Mouse (Mus musculus) forebrain, embryonic 10.5 days (tissue): ENCODE data around the gene Gorasp2. TPM values are rescaled to one million over a fixed set of nuclear protein-coding genes. Genes with fewer than 3 reads are reported as not detected.

Experiments
- DNase-seq: peaks from one replicate; pipeline ENCODE4 v3.0.0-alpha.2; 2017; ENCODE audit warnings: low spot score; ENCODE audit errors: extremely low spot score
- H3K27ac ChIP-seq: fragments of 300-500 bp; sonication (generic); 2 replicates; pipeline ENCODE4 v1.5.1; 2016; ENCODE audit warnings: mild to moderate bottlenecking
- H3K27me3 ChIP-seq: fragments of 300-500 bp; sonication (generic); 2 replicates; pipeline ENCODE4 v1.6.1; 2016; ENCODE audit warnings: mild to moderate bottlenecking; ENCODE audit not compliant: poor library complexity, severe bottlenecking
- H3K36me3 ChIP-seq: fragments of 300-500 bp; sonication (generic); replicated peaks from 2 replicates; pipeline ENCODE4 v1.6.1; 2016; ENCODE audit warnings: mild to moderate bottlenecking, moderate library complexity
- H3K4me1 ChIP-seq: fragments of 300-500 bp; sonication (generic); 2 replicates; pipeline ENCODE4 v1.6.1; 2016
- H3K4me3 ChIP-seq: fragments of 300-500 bp; sonication (generic); 2 replicates; pipeline ENCODE4 v1.5.1; 2016; ENCODE audit warnings: mild to moderate bottlenecking, moderate library complexity
- H3K9me3 ChIP-seq: fragments of 300-500 bp; sonication (generic); 2 replicates; pipeline ENCODE4 v1.6.1; 2016; ENCODE audit warnings: mild to moderate bottlenecking, moderate library complexity
- WGBS: fragments of 180-500 bp; shearing (Covaris S2); methylation state at CpG from one replicate; pipeline ENCODE4 v1.1.7; 2016; 5-methylcytosine and 5-hydroxymethylcytosine counted together
- polyA plus RNA-seq: library from polyadenylated mRNA; unstranded; fragments of >200 nt; fragmentation: Nextera tagmentation; extraction: Ambion mirVana; gene quantifications from 2 replicates; pipeline ENCODE4 v1.2.1, GENCODE M21; 2016

The Gorasp2 gene
- 152 and 156 TPM in 2 replicates for polyA plus RNA-seq

DNA sequence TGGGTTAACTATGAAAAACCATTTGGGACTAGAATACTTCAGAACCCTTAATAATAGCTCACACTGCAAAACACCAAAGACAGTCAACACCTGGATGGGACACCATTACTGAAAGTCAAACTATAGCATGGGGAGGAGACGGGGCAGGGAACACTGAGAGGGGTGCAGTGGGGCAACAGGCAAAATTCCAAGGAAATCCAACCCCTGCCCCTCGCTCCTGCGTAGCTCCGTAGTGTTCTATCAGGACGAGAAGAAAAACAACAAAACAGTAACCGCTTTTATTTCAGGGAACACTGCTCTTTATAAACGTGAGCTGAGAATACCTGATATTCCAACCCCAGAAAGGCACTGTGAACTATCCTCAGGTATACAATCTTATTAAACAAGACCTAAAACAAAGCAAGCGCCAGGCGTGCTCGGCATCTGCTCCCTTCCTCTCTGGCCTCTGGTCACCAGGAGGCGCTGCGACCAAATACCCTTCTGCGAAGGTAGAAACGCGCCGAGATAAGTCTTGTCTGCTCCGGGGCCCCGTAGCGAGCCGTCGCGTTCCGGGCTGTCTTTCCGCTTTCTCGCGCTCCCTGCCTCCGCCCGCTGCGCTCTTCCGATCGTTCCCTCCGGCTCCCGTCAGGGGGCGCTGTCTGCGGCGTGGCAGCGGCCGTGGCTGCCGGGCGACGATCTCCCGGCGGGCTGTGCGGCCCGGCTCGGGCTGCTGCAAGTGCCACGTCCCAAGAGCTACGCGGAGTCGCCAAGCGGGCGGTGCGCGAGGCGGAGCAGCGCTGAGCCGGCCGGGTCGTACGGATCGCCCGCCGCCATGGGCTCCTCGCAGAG, at the start of gene Gorasp2:
TSS of gene Gorasp2 (plus strand) at position 690 of the 828 bp plus-strand sequence.
- H3K27me3 ChIP-seq, result no peaks in the 10 kb centered on the region
- peak within 1 kb of the TSS; percentile 91 for H3K4me3 ChIP-seq
- peaks cover 24% of the 10 kb centered on the region for H3K4me1 ChIP-seq
- peak; percentile 90 for DNase-seq
- H3K36me3 ChIP-seq, result peaks cover 27% of the 10 kb centered on the region
- H3K27ac ChIP-seq, result peak within 1 kb of the TSS; percentile 94
- 2% methylated on average over 64 of the region's 64 CpGs for WGBS
- no peaks in the 10 kb centered on the region for H3K9me3 ChIP-seq

DNA sequence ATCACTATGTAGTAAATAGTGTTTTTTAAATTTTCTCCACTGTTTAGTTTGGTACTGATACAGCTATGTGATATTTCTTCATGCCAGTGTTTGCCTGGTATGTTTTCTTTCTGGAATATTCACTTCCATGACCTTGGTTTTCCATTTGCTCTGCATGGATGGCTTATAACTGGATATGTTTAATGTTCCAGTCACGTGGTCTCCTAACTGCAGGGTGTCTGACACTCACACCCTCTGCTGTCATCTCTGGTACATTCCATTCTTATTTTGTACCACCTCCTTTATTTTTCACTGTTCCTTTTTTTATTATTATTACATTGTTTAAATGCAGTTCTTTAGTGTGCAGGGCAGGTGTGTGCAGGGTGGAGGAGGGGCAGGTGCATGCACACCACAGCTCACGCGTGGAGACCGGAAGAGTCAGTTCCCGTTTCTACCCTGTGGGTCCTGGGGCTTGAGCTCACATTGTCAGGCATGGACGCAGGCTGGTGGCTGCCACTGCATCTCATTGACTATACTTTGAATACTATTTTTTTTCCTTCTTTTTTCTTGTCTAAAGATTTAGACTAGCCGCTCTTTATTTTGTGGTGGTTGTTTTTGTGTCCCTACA, 46.5 kb upstream of the Gorasp2 start:
- Histone ChIP-seq H3K36me3 (no peaks in the 10 kb centered on the region), H3K9me3 (no peaks in the 10 kb centered on the region; the same call in 1 of the 2 replicates), H3K4me1 (peaks cover 5% of the 10 kb centered on the region), H3K27me3 (no peaks in the 10 kb centered on the region), H3K27ac (no peak overlapping the region), H3K4me3 (no peak overlapping the region)
- 91% methylated on average over 7 of the region's 7 CpGs for WGBS
- DNase-seq, result no peak

DNA sequence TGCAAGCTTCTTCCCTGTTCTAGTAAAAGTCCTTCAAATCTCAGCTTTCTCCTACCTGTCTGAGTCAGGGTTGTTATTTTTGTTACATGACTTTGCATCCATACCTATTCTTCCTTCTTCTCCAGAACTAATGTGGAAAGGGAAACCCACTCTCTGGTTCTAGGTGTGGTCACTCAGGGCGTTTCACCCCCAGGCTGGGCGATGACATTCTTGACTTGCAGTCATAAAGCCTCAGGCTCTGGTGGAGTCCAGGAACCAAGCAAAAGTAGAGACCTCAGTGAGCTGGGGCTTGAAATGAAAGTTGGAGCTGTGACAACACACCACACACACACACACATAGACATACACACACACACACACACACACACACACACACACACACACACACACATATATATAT, 45.3 kb upstream of the Gorasp2 start:
- Histone ChIP-seq H3K9me3 (no peaks in the 10 kb centered on the region; the same call in 1 of the 2 replicates), H3K4me1 (peaks cover 6% of the 10 kb centered on the region), H3K27ac (no peak overlapping the region), H3K27me3 (no peaks in the 10 kb centered on the region), H3K4me3 (no peak overlapping the region), H3K36me3 (no peaks in the 10 kb centered on the region)
- WGBS, result 77% methylated on average over 2 of the region's 2 CpGs
- DNase-seq, result no peak

DNA sequence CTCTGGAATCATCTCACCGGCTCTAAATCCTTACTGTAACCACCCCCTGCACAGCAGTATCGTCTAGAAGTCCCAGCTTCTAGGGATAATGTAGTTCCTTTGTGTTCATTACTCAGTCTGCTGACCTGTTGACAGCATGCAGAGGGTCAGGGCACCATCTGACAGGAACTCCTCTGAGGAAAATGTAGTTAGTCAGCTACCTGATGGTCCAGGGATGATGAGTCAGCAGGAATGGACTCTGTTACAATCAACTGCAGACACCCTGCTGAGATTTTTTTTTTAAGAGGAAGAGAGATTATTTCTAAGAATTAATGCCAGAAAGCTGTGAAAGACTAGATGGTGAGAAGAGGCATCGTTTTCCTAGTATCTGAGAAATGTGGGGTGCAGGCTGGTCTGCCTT, 44.8 kb upstream of the Gorasp2 start:
- no peaks in the 10 kb centered on the region for H3K27me3 ChIP-seq

DNA sequence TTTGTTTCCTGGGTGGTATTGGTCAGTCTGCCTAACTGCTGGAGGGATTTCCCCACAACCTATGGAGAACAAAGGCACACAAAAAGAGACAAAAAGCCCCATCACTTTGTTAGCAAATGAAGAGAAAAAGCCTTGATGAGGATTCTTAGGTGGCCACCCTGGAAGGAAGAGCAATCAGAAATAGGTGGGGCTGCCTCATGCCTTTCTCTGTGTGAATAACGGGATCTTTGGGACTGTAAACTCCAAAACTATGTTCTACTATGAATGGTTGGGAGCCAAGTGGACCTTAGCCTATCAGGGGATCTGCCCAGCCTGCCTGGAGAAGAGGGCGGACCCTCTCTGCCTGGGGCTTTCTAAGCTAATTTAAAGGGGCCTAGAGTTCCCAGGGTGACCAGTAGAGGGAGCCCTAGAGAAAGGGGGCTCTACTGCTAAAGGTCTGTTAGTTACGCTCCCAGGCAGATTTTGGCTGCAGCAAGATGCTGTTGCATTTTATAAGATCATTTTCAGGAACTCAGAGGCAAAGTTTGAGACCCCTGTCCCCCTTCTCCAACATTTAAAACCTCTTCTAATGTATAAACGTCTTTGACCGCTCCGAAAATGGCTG, 42.0 kb upstream of the Gorasp2 start:
- 86% methylated on average over 6 of the region's 6 CpGs for WGBS
- H3K27ac ChIP-seq, result no peak overlapping the region
- no peaks in the 10 kb centered on the region for H3K27me3 ChIP-seq
- peaks cover 6% of the 10 kb centered on the region for H3K4me1 ChIP-seq
- H3K9me3 ChIP-seq, result no peaks in the 10 kb centered on the region
- H3K36me3 ChIP-seq, result no peaks in the 10 kb centered on the region
- H3K4me3 ChIP-seq, result no peak overlapping the region
- DNase-seq, result no peak

More for the DNA sequence above, 44.8 kb upstream of the Gorasp2 start:
- Histone ChIP-seq H3K27ac (no peak overlapping the region), H3K36me3 (no peaks in the 10 kb centered on the region), H3K9me3 (no peaks in the 10 kb centered on the region; the same call in 1 of the 2 replicates), H3K4me3 (no peak overlapping the region), H3K4me1 (peaks cover 6% of the 10 kb centered on the region)
- DNase-seq, result no peak
- WGBS, result 76% methylated on average over 3 of the region's 3 CpGs

DNA sequence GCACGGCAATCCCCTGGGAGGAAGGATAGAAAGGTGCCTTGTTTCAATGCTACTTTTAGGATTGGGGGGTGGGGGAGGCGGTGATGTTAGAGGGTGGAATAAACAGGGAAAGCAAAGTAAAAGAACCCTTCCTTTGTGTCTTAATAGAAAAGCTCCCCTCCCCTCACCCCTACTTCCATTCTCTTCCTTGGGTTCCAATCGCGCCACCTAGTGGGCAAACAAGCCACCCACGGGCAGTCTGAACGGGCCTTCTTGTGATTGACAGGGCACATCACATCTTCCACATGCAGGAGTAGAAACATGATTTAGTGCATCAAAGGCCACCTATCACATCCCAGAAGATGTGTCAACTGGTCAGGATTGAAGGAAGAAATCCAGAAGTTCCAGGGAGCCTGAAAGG, 41.2 kb upstream of the Gorasp2 start:
- no peaks in the 10 kb centered on the region for H3K9me3 ChIP-seq
- peaks cover 6% of the 10 kb centered on the region for H3K4me1 ChIP-seq
- H3K27ac ChIP-seq, result no peak overlapping the region
- no peaks in the 10 kb centered on the region for H3K27me3 ChIP-seq
- H3K36me3 ChIP-seq, result no peaks in the 10 kb centered on the region
- no peak overlapping the region for H3K4me3 ChIP-seq
- DNase-seq, result peak; percentile 65
- 14% methylated on average over 6 of the region's 6 CpGs for WGBS

DNA sequence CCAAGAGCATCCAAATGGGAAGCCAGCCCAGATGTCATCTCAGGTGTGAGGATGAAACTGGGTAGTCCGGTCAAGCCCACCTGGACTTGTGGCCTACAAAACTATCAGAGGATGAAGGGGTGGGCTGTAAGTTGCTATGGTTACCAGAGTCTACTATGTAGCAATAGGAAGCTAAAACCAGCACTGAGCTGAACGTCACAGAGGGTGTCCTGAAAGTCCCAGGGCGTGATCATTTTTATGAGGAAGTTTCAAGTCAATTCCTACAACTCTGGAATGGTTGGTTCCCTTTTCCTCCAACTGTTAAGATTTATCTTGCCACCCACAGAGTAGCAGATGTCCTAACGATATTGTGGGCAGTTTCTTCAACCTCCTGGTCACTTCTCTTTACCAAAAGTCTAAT, 39.1 kb upstream of the Gorasp2 start:
- no peaks in the 10 kb centered on the region for H3K9me3 ChIP-seq
- 86% methylated on average over 4 of the region's 4 CpGs for WGBS
- DNase-seq, result no peak
- H3K27me3 ChIP-seq, result no peaks in the 10 kb centered on the region
- H3K27ac ChIP-seq, result no peak overlapping the region
- H3K4me1 ChIP-seq, result peaks cover 6% of the 10 kb centered on the region
- no peak overlapping the region for H3K4me3 ChIP-seq
- no peaks in the 10 kb centered on the region for H3K36me3 ChIP-seq

DNA sequence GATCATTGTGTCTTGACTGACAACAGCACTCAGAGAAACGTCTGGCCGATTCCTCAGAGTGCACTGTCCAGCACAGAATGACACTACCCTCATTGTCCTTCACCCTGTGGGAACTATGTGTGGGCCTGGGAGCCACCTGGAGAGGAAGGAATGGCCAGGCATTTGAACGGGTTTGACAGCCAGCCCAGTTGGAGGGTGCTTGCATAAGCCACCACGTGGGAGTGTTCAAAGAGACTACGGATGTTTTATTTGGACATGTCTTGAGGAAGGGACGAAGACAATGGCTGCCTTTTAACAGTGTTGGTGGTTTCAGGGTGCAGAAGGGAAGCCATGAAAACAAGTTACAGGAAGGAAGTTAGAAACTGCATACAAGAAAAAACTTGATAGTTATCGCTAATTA, 35.6 kb upstream of the Gorasp2 start:
- Histone ChIP-seq H3K27ac (no peak overlapping the region), H3K4me1 (peaks cover 15% of the 10 kb centered on the region), H3K36me3 (no peaks in the 10 kb centered on the region), H3K9me3 (no peaks in the 10 kb centered on the region), H3K4me3 (no peak overlapping the region), H3K27me3 (no peaks in the 10 kb centered on the region)
- no peak for DNase-seq
- 78% methylated on average over 7 of the region's 7 CpGs for WGBS

DNA sequence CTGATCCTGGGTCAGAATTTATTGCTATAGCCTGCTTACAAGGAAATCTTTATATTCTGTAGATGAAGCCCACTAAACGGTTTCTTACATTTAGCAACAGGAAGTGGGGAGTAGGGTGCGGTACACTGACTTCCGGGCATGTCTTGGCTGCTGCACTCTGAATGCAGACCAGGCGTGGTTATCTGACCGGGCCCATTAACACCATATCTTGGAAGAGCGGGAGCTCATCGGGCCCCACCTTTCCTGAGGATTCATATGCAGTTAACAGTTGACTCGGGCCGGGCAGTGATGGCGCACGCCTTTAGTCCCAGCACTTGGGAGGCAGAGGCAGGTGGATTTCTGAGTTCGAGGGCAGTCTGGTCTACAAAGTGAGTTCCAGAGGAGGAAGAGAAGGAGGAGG, 33.0 kb upstream of the Gorasp2 start:
- Histone ChIP-seq H3K27me3 (no peaks in the 10 kb centered on the region), H3K9me3 (no peaks in the 10 kb centered on the region), H3K4me1 (peaks cover 15% of the 10 kb centered on the region), H3K27ac (no peak overlapping the region), H3K4me3 (no peak overlapping the region), H3K36me3 (no peaks in the 10 kb centered on the region)
- no peak for DNase-seq
- 96% methylated on average over 12 of the region's 12 CpGs for WGBS

DNA sequence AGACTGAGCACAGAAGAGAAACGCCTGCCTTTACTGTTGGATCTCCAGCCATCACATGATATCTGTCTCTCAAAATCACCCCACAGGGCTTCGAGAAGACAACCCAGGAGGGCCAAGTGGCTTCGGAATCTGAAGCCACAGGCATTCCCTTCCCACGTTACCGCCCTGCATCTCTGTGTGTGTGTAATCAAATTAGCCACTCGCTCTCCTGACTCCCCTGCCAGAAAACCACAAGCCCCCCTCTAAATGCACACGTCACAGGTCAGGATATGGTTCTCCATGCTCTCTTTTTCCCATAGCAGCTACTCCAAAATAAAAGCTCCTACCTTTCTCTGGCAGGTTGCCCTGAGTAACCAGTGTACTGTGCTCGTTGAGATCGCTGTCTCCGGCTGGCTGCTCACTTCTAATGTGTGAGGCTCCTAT, 32.0 kb upstream of the Gorasp2 start:
- WGBS, result 35% methylated on average over 10 of the region's 10 CpGs
- 0 out of 2 replicates have a peak overlapping the region, but pooled peaks have one; percentile 4 for H3K27ac ChIP-seq
- peak overlapping the region; percentile 26; the same call in 1 of the 2 replicates for H3K4me3 ChIP-seq
- no peaks in the 10 kb centered on the region for H3K27me3 ChIP-seq
- H3K9me3 ChIP-seq, result no peaks in the 10 kb centered on the region
- DNase-seq, result peak; percentile 31
- no peaks in the 10 kb centered on the region for H3K36me3 ChIP-seq
- H3K4me1 ChIP-seq, result peaks cover 15% of the 10 kb centered on the region

DNA sequence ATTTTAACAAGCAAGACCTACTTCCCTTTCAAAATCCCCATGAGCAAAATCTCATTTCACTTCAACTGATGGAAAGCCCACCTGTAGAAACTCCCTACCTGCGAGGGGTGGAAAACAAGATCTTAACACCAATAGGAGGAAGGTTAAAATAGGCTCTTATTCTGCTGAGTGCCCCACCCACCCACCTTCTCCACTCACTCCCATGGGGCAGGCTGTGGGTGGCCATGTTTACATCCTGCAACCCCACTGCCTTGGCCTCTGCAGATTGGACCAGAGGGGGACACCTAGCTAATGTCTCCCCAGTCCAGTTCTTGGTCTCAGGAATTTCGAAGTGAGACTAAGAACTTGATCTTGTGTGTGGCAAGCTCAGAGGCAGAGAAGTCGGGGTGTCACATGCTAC, 31.5 kb upstream of the Gorasp2 start:
- 71% methylated on average over 3 of the region's 3 CpGs for WGBS
- H3K4me1 ChIP-seq, result peaks cover 15% of the 10 kb centered on the region
- H3K9me3 ChIP-seq, result no peaks in the 10 kb centered on the region
- no peak for DNase-seq
- H3K36me3 ChIP-seq, result no peaks in the 10 kb centered on the region
- H3K4me3 ChIP-seq, result no peak overlapping the region
- H3K27ac ChIP-seq, result 0 out of 2 replicates have a peak overlapping the region, but pooled peaks have one; percentile 41
- H3K27me3 ChIP-seq, result no peaks in the 10 kb centered on the region

DNA sequence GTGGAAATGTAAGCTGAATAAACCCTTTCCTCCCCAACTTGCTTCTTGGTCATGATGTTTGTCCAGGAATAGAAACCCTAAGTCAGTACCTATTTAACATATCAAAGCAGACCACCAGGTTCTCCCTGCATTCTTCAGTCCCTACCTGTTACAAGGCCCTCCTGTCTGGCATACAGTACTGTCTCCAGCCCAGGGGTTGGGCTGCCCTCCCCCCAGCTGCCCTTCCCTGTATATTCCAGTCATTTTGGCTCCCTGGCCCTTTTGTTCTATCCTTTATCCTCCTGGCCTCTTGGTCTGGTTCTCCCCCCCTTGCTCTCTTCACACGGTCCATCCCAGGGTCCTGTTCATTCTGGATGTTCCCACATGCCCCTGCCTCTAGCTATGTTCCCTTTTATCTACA, 30.1 kb upstream of the Gorasp2 start:
- H3K27me3 ChIP-seq, result no peaks in the 10 kb centered on the region
- no peak overlapping the region for H3K4me3 ChIP-seq
- WGBS, result 92% methylated on average over 1 of the region's 1 CpGs
- peaks cover 15% of the 10 kb centered on the region for H3K4me1 ChIP-seq
- DNase-seq, result no peak
- no peak overlapping the region for H3K27ac ChIP-seq
- H3K36me3 ChIP-seq, result no peaks in the 10 kb centered on the region
- no peaks in the 10 kb centered on the region for H3K9me3 ChIP-seq

DNA sequence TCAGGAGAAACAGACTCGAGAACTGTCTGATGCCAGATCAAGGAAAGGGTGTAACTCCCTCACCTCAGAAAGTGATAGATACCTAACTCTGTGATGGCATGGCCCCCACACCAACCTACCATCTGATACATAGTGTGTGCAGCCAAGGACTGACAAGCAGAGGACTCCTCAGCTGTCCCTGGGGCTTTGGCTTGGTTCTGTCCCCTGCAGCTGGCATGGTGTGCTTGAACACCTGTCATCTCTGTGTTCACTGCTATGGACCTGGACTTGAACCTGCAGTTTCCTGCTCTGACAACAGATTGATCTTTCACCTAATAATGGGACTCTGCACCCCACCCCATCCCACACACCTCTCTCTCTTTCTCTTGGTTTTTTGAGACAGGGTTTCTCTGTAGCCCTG, 29.0 kb upstream of the Gorasp2 start:
- Histone ChIP-seq H3K4me3 (no peak overlapping the region), H3K27me3 (no peaks in the 10 kb centered on the region)
- 83% methylated on average over 1 of the region's 1 CpGs for WGBS

More for the DNA sequence above, 29.0 kb upstream of the Gorasp2 start:
- Histone ChIP-seq H3K36me3 (no peaks in the 10 kb centered on the region), H3K9me3 (peaks cover 10% of the 10 kb centered on the region), H3K27ac (no peak overlapping the region), H3K4me1 (peaks cover 15% of the 10 kb centered on the region)
- no peak for DNase-seq
